Mouse (Mus musculus) intestine, postnatal 0 days (tissue): Measurements from ENCODE around the gene Stoml3. TPM values are rescaled to one million over a fixed set of nuclear protein-coding genes. Genes with fewer than 3 reads are reported as not detected.

Experiments used
- ATAC-seq: fragments of 200-750 bp; cut with Nextera tagmentation; 2 replicates; pipeline ENCODE4 v1.8.0; 2017; ENCODE audit warnings: mild to moderate bottlenecking, moderate TSS enrichment, moderate library complexity
- H3K27ac ChIP-seq: fragments of 300-500 bp; sonication (generic); 2 replicates; pipeline ENCODE4 v1.5.1; 2014; ENCODE audit warnings: mild to moderate bottlenecking, low read depth, low read length, moderate library complexity
- H3K27me3 ChIP-seq: fragments of 300-500 bp; sonication (generic); replicated peaks from 2 replicates; pipeline ENCODE4 v1.6.1; 2014; ENCODE audit warnings: low read length, mixed read lengths; ENCODE audit not compliant: control insufficient read depth, insufficient read depth
- H3K36me3 ChIP-seq: fragments of 300-500 bp; sonication (generic); 2 replicates; pipeline ENCODE4 v1.6.1; 2014; ENCODE audit warnings: mild to moderate bottlenecking, moderate library complexity; ENCODE audit not compliant: control insufficient read depth, insufficient read depth
- H3K4me1 ChIP-seq: fragments of 300-500 bp; sonication (generic); replicated peaks from 2 replicates; pipeline ENCODE4 v1.6.1; 2014; ENCODE audit warnings: antibody characterized with exemption, low read length, mixed read lengths; ENCODE audit not compliant: control insufficient read depth, insufficient read depth
- H3K4me2 ChIP-seq: fragments of 300-500 bp; sonication (generic); replicated peaks from 2 replicates; pipeline ENCODE4 v1.6.1; 2014; ENCODE audit warnings: low read depth, mild to moderate bottlenecking, moderate library complexity
- H3K4me3 ChIP-seq: fragments of 300-500 bp; sonication (generic); 2 replicates; pipeline ENCODE4 v1.5.1; 2014; ENCODE audit warnings: low read depth, low read length
- H3K9ac ChIP-seq: fragments of 300-500 bp; sonication (generic); 2 replicates; pipeline ENCODE4 v1.6.1; 2014; ENCODE audit warnings: mild to moderate bottlenecking, low read depth, low read length
- H3K9me3 ChIP-seq: fragments of 300-500 bp; sonication (generic); 2 replicates; pipeline ENCODE4 v1.6.1; 2016; ENCODE audit warnings: mixed run types; ENCODE audit not compliant: control insufficient read depth
- CTCF ChIP-seq: sonication (generic); IDR thresholded peaks from 2 replicates; pipeline ENCODE4 v1.5.1; 2016; ENCODE audit warnings: low read depth, mild to moderate bottlenecking, control low read depth, antibody characterized with exemption, moderate library complexity
- WGBS: fragments of 180-500 bp; shearing (Covaris S2); extraction: QIAGEN DNeasy Blood & Tissue Kit; methylation state at CpG from one replicate; pipeline ENCODE4 v1.1.7; 2014; 5-methylcytosine and 5-hydroxymethylcytosine counted together
- polyA plus RNA-seq: library from polyadenylated mRNA; unstranded; fragments of >200 nt; fragmentation: Nextera tagmentation; extraction: Ambion mirVana; gene quantifications from 2 replicates; pipeline ENCODE4 v1.2.1, GENCODE M21; 2015

The Stoml3 gene
- polyA plus RNA-seq, 1 experiment from 2014 or later, result not detected

- ATAC-seq, result 0 out of 2 replicates have a peak, but pooled peaks have one; percentile 37
- no peaks in the 10 kb centered on the region for H3K9me3 ChIP-seq
- H3K4me3 ChIP-seq, result no peak overlapping the region
- TF ChIP-seq CTCF, result no peak
- H3K9ac ChIP-seq, result no peak overlapping the region
- H3K4me2 ChIP-seq, result no peak overlapping the region
- no peaks in the 10 kb centered on the region; the same call in 1 of the 2 replicates for H3K4me1 ChIP-seq
- 69% methylated on average over 5 of the region's 5 CpGs for WGBS
- no peak overlapping the region for H3K27ac ChIP-seq
- H3K27me3 ChIP-seq, result no peaks in the 10 kb centered on the region
- H3K36me3 ChIP-seq, result peaks cover 53% of the 10 kb centered on the region
These were observed 18.8 kb upstream of the Stoml3 start for GRCm38 (mm10) chr3:53469650-53470049.

GRCm38 (mm10) chr3:53472061-53472460 lies 16.4 kb upstream of the Stoml3 start:
- no peaks in the 10 kb centered on the region for H3K27me3 ChIP-seq
- H3K4me1 ChIP-seq, result no peaks in the 10 kb centered on the region
- no peak overlapping the region for H3K27ac ChIP-seq
- no peak overlapping the region for H3K4me2 ChIP-seq
- no peak overlapping the region for H3K4me3 ChIP-seq
- H3K36me3 ChIP-seq, result peaks cover 74% of the 10 kb centered on the region
- TF ChIP-seq CTCF, result no peak
- 91% methylated on average over 5 of the region's 5 CpGs for WGBS
- no peaks in the 10 kb centered on the region for H3K9me3 ChIP-seq
- H3K9ac ChIP-seq, result no peak overlapping the region
- ATAC-seq, result no peak

- Histone ChIP-seq H3K9me3 (no peaks in the 10 kb centered on the region), H3K27me3 (no peaks in the 10 kb centered on the region), H3K36me3 (peaks cover 93% of the 10 kb centered on the region), H3K9ac (no peak overlapping the region), H3K4me1 (no peaks in the 10 kb centered on the region), H3K27ac (no peak overlapping the region), H3K4me2 (no peak overlapping the region), H3K4me3 (no peak overlapping the region)
- no peak for ATAC-seq
- no peak for TF ChIP-seq CTCF
- WGBS, result 68% methylated on average over 4 of the region's 4 CpGs
These were observed 14.3 kb upstream of the Stoml3 start for GRCm38 (mm10) chr3:53474179-53474578.

GRCm38 (mm10) chr3:53475889-53476288 lies 12.6 kb upstream of the Stoml3 start:
- H3K9ac ChIP-seq, result no peak overlapping the region
- H3K27me3 ChIP-seq, result no peaks in the 10 kb centered on the region
- TF ChIP-seq CTCF, result peak; percentile 79
- WGBS, result 44% methylated on average over 6 of the region's 6 CpGs
- H3K4me2 ChIP-seq, result no peak overlapping the region
- no peaks in the 10 kb centered on the region for H3K9me3 ChIP-seq
- no peak overlapping the region for H3K4me3 ChIP-seq
- no peaks in the 10 kb centered on the region for H3K4me1 ChIP-seq
- no peak for ATAC-seq
- no peak overlapping the region for H3K27ac ChIP-seq
- peaks cover 89% of the 10 kb centered on the region for H3K36me3 ChIP-seq

- Histone ChIP-seq H3K4me3 (no peak overlapping the region), H3K4me1 (no peaks in the 10 kb centered on the region), H3K27ac (no peak overlapping the region), H3K36me3 (peaks cover 82% of the 10 kb centered on the region), H3K9ac (no peak overlapping the region), H3K4me2 (no peak overlapping the region), H3K9me3 (no peaks in the 10 kb centered on the region), H3K27me3 (no peaks in the 10 kb centered on the region)
- ATAC-seq, result no peak
- 89% methylated on average over 17 of the region's 17 CpGs for WGBS
- no peak for TF ChIP-seq CTCF
These were observed 11.0 kb upstream of the Stoml3 start for GRCm38 (mm10) chr3:53477468-53477867.

GRCm38 (mm10) chr3:53478419-53479046 lies 9.9 kb upstream of the Stoml3 start:
- Histone ChIP-seq H3K9me3 (no peaks in the 10 kb centered on the region), H3K27ac (no peak overlapping the region), H3K27me3 (no peaks in the 10 kb centered on the region), H3K9ac (no peak overlapping the region), H3K36me3 (peaks cover 71% of the 10 kb centered on the region), H3K4me3 (no peak overlapping the region), H3K4me2 (no peak overlapping the region), H3K4me1 (no peaks in the 10 kb centered on the region)
- ATAC-seq, result 0 out of 2 replicates have a peak, but pooled peaks have one; percentile 41
- WGBS, result 96% methylated on average over 30 of the region's 30 CpGs
- no peak for TF ChIP-seq CTCF
